Mouse (Mus musculus): ENCODE measurements around the gene Tsc1. TPM values are rescaled to one million over a fixed set of nuclear protein-coding genes. Genes with fewer than 3 reads are reported as not detected.

Gene Tsc1
- polyA plus RNA-seq, 1 experiment from 2014 or later, result 17.2 TPM

GRCm38 (mm10) chr2:28685895-28686294 is 44.9 kb downstream of the Tsc1 start:
- Histone ChIP-seq H3K9me3 (ENCODE audit: control insufficient read depth, low read length) (no peaks in the 10 kb centered on the region), H3K27ac (ENCODE audit: low read depth) (no peak overlapping the region), H3K9ac (ENCODE audit: low read length) (no peak overlapping the region), H3K4me3 (ENCODE audit: low read depth, low read length) (no peak overlapping the region), H3K4me1 (replicated peaks; ENCODE audit: control insufficient read depth, insufficient read depth, low read length) (no peaks in the 10 kb centered on the region), H3K36me3 (ENCODE audit: control insufficient read depth, insufficient read depth, low read length) (peaks cover 67% of the 10 kb centered on the region), H3K27me3 (replicated peaks; ENCODE audit: control insufficient read depth, insufficient read depth, low read length) (no peaks in the 10 kb centered on the region), H3K4me2 (ENCODE audit: low read length) (no peak overlapping the region)
- ATAC-seq (replicated peaks; ENCODE audit: low FRiP score, low TSS enrichment, low read depth) (no peak), DNase-seq (ENCODE audit: low spot score) (no peak)
- 85% methylated on average over 7 of the region's 7 CpGs for WGBS

- ATAC-seq (replicated peaks; ENCODE audit: low FRiP score, low TSS enrichment, low read depth), result no peak
- H3K9ac ChIP-seq (ENCODE audit: low read length), result no peak overlapping the region
- no peaks in the 10 kb centered on the region for H3K9me3 ChIP-seq (ENCODE audit: control insufficient read depth, low read length)
- H3K36me3 ChIP-seq (ENCODE audit: control insufficient read depth, insufficient read depth, low read length), result peaks cover 44% of the 10 kb centered on the region
- no peak overlapping the region for H3K27ac ChIP-seq (ENCODE audit: low read depth)
- no peaks in the 10 kb centered on the region for H3K27me3 ChIP-seq (replicated peaks; ENCODE audit: control insufficient read depth, insufficient read depth, low read length)
- no peak overlapping the region for H3K4me2 ChIP-seq (ENCODE audit: low read length)
- peak; percentile 58 for DNase-seq (ENCODE audit: low spot score)
- no peaks in the 10 kb centered on the region for H3K4me1 ChIP-seq (replicated peaks; ENCODE audit: control insufficient read depth, insufficient read depth, low read length)
- 42% methylated on average over 3 of the region's 3 CpGs for WGBS
- no peak overlapping the region for H3K4me3 ChIP-seq (ENCODE audit: low read depth, low read length)
Observed at GRCm38 (mm10) chr2:28688431-28688830, 47.4 kb downstream of the Tsc1 start.

DNA sequence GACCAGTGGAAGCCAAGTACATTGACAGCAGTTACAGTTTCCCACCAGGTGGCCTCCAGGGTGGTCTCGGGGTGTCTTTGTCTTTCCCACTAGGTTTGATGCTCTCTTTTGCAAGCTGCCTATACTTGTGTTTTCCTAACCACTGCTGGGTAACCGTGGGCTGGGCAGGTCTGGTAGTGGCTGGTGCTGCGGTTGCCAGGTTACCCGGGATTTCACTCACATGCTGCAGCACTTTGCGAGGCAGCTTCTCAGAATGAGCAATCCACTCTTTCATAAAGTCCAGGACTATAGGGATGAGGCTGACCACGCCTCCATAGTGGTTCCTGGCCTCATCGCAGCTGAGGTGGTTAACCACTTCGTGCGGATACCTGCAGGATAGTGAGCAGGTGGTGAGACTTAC is 51.7 kb downstream of the Tsc1 start:
- no peak for DNase-seq (ENCODE audit: low spot score)
- Histone ChIP-seq H3K4me3 (ENCODE audit: low read depth, low read length) (no peak overlapping the region), H3K4me1 (replicated peaks; ENCODE audit: control insufficient read depth, insufficient read depth, low read length) (no peaks in the 10 kb centered on the region), H3K9ac (ENCODE audit: low read length) (no peak overlapping the region), H3K36me3 (ENCODE audit: control insufficient read depth, insufficient read depth, low read length) (peaks cover 3% of the 10 kb centered on the region), H3K27me3 (replicated peaks; ENCODE audit: control insufficient read depth, insufficient read depth, low read length) (no peaks in the 10 kb centered on the region), H3K27ac (ENCODE audit: low read depth) (no peak overlapping the region), H3K4me2 (ENCODE audit: low read length) (no peak overlapping the region), H3K9me3 (ENCODE audit: control insufficient read depth, low read length) (no peaks in the 10 kb centered on the region)
- 76% methylated on average over 9 of the region's 9 CpGs for WGBS
- ATAC-seq (replicated peaks; ENCODE audit: low FRiP score, low TSS enrichment, low read depth), result no peak

DNA sequence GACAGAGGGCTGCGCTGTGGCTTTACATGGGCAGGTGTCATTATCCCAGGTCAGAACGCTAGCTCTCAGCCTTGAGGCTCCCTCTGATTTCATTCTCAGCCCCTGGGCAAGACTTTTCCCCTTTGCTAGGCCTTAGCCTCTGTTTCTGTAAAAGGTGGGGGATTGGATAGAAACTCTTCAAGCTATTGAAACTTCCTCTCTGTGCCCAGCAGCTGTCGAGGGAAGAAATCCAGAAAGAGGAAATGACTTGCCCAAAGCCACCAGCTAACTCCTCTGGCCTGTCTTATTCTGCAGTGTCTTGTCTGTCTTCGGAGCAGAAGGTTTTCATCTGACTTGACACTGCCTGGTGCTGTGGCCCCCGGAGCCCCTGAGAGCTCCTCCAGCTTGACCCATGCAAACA is 57.5 kb downstream of the Tsc1 start:
- ATAC-seq (replicated peaks; ENCODE audit: low FRiP score, low TSS enrichment, low read depth) (no peak), DNase-seq (ENCODE audit: low spot score) (no peak)
- no peak overlapping the region for H3K27ac ChIP-seq (ENCODE audit: low read depth)
- H3K27me3 ChIP-seq (replicated peaks; ENCODE audit: control insufficient read depth, insufficient read depth, low read length), result no peaks in the 10 kb centered on the region
- peaks cover 12% of the 10 kb centered on the region for H3K4me1 ChIP-seq (replicated peaks; ENCODE audit: control insufficient read depth, insufficient read depth, low read length)
- H3K36me3 ChIP-seq (ENCODE audit: control insufficient read depth, insufficient read depth, low read length), result no peaks in the 10 kb centered on the region
- no peak overlapping the region for H3K4me3 ChIP-seq (ENCODE audit: low read depth, low read length)
- no peaks in the 10 kb centered on the region for H3K9me3 ChIP-seq (ENCODE audit: control insufficient read depth, low read length)
- no peak overlapping the region for H3K4me2 ChIP-seq (ENCODE audit: low read length)
- 77% methylated on average over 5 of the region's 5 CpGs for WGBS
- H3K9ac ChIP-seq (ENCODE audit: low read length), result no peak overlapping the region

DNA sequence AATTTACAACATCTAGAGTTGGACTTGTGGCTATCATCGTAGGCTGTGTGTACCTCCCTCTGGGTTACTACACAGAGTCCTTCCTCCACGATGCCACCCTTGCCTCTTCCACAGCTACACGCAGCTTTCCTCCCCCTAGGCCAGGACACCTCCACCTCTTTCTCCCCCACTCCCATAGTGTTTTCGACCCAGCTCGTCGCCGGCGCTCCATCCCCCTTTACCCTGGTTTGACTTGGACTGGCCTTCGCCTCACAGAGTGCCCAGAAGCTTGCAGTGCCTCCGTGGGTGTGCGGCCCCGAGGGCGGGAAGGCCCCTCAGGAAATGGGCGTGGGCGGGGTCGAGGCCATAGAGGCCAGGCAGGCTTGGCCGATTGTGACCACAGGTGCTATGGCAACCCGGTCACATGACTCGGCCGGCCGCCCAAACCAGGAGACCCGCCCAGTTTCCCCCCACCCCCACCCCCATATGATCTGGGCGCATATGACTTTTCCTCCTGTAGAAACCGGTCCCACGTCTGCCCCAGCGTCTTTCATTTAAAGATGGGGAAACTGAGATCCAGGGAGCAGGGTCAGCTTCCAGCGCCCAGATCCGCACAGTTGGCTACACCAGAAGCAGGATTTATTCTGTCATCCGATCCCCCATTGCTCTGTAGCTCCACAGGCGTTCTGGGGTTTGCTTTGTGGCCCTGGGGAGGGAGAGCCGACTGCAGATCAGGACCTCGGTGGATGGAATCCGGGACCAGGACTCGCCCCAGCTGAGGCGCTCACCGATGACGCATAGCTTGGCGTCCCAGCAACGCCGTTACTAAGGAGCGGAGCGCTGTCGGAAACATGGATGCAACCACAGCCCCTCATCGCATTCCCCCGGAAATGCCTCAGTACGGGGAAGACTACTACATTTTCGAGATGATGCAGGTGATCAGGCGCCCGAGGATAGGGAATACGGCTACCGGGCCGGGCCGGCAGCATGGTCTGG is 58.6 kb downstream of the Tsc1 start, which contains the start of the genes Spaca9 and Ak8:
Gene Spaca9 (minus strand): TSS at position 367 of the 975 bp plus-strand sequence.
Gene Ak8 (plus strand): TSS at position 804 of the 975 bp plus-strand sequence.
- Histone ChIP-seq H3K4me1 (replicated peaks; ENCODE audit: control insufficient read depth, insufficient read depth, low read length) (peaks cover 12% of the 10 kb centered on the region), H3K4me2 (ENCODE audit: low read length) (peak within 1 kb of the TSS; percentile 96), H3K4me3 (ENCODE audit: low read depth, low read length) (peak within 1 kb of the TSS; percentile 61), H3K36me3 (ENCODE audit: control insufficient read depth, insufficient read depth, low read length) (no peaks in the 10 kb centered on the region), H3K9ac (ENCODE audit: low read length) (peak within 1 kb of the TSS; percentile 59), H3K9me3 (ENCODE audit: control insufficient read depth, low read length) (no peaks in the 10 kb centered on the region), H3K27me3 (replicated peaks; ENCODE audit: control insufficient read depth, insufficient read depth, low read length) (no peaks in the 10 kb centered on the region), H3K27ac (ENCODE audit: low read depth) (0 out of 2 replicates have a peak within 1 kb of the TSS, but pooled peaks have one; percentile 11)
- under 1% methylated on average over 53 of the region's 53 CpGs for WGBS
- ATAC-seq (replicated peaks; ENCODE audit: low FRiP score, low TSS enrichment, low read depth) (peak; percentile 85), DNase-seq (ENCODE audit: low spot score) (peak; percentile 96)

GRCm38 (mm10) chr2:28701646-28702262 is 60.7 kb downstream of the Tsc1 start:
- H3K4me3 ChIP-seq (ENCODE audit: low read depth, low read length), result no peak overlapping the region
- WGBS, result 68% methylated on average over 8 of the region's 8 CpGs
- DNase-seq (ENCODE audit: low spot score), result no peak
- no peak overlapping the region for H3K27ac ChIP-seq (ENCODE audit: low read depth)
- peaks cover 12% of the 10 kb centered on the region for H3K4me1 ChIP-seq (replicated peaks; ENCODE audit: control insufficient read depth, insufficient read depth, low read length)
- no peaks in the 10 kb centered on the region for H3K36me3 ChIP-seq (ENCODE audit: control insufficient read depth, insufficient read depth, low read length)
- no peak for ATAC-seq (replicated peaks; ENCODE audit: low FRiP score, low TSS enrichment, low read depth)
- no peak overlapping the region for H3K4me2 ChIP-seq (ENCODE audit: low read length)
- no peak overlapping the region for H3K9ac ChIP-seq (ENCODE audit: low read length)
- H3K9me3 ChIP-seq (ENCODE audit: control insufficient read depth, low read length), result no peaks in the 10 kb centered on the region
- H3K27me3 ChIP-seq (replicated peaks; ENCODE audit: control insufficient read depth, insufficient read depth, low read length), result no peaks in the 10 kb centered on the region

DNA sequence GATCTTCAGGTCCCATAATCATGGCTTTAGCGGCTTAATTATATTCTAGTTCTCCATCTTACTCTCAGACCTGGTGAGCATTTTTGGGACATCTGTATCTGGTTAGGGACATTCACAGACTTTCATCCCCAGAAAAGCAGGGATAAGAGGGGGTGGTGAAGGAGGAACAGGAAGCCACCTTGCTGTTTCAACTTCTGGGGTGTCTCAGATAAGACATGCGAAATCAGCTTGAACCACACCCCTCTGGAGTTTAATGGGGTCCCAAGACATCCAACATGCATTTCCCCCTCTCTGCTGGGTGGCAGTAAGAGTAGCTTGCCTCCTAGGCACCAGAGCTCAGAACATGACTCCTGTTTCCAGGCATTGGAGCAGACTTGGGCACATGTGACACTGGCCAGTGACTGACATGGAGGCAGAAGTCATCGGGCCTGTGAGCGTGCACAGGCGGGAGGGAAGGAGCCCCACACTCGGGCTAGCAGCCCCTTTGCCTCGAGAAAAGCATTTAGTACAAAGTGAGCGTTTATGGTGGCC is 65.1 kb downstream of the Tsc1 start:
- no peaks in the 10 kb centered on the region for H3K4me1 ChIP-seq (replicated peaks; ENCODE audit: control insufficient read depth, insufficient read depth, low read length)
- no peak overlapping the region for H3K9ac ChIP-seq (ENCODE audit: low read length)
- no peak for DNase-seq (ENCODE audit: low spot score)
- H3K27ac ChIP-seq (ENCODE audit: low read depth), result no peak overlapping the region
- no peaks in the 10 kb centered on the region for H3K9me3 ChIP-seq (ENCODE audit: control insufficient read depth, low read length)
- H3K36me3 ChIP-seq (ENCODE audit: control insufficient read depth, insufficient read depth, low read length), result no peaks in the 10 kb centered on the region
- ATAC-seq (replicated peaks; ENCODE audit: low FRiP score, low TSS enrichment, low read depth), result no peak
- no peak overlapping the region for H3K4me3 ChIP-seq (ENCODE audit: low read depth, low read length)
- no peaks in the 10 kb centered on the region for H3K27me3 ChIP-seq (replicated peaks; ENCODE audit: control insufficient read depth, insufficient read depth, low read length)
- 65% methylated on average over 8 of the region's 8 CpGs for whole genome bisulfite sequencing
- H3K4me2 ChIP-seq (ENCODE audit: low read length), result no peak overlapping the region

GRCm38 (mm10) chr2:28706787-28707186 is 65.8 kb downstream of the Tsc1 start:
- H3K4me2 ChIP-seq (ENCODE audit: low read length), result no peak overlapping the region
- no peak overlapping the region for H3K4me3 ChIP-seq (ENCODE audit: low read depth, low read length)
- 33% methylated on average over 6 of the region's 6 CpGs for WGBS

More at GRCm38 (mm10) chr2:28706787-28707186, 65.8 kb downstream of the Tsc1 start:
- H3K27ac ChIP-seq (ENCODE audit: low read depth), result no peak overlapping the region
- DNase-seq (ENCODE audit: low spot score), result no peak
- no peaks in the 10 kb centered on the region for H3K27me3 ChIP-seq (replicated peaks; ENCODE audit: control insufficient read depth, insufficient read depth, low read length)
- no peaks in the 10 kb centered on the region for H3K4me1 ChIP-seq (replicated peaks; ENCODE audit: control insufficient read depth, insufficient read depth, low read length)
- no peak overlapping the region for H3K9ac ChIP-seq (ENCODE audit: low read length)
- H3K36me3 ChIP-seq (ENCODE audit: control insufficient read depth, insufficient read depth, low read length), result no peaks in the 10 kb centered on the region
- no peaks in the 10 kb centered on the region for H3K9me3 ChIP-seq (ENCODE audit: control insufficient read depth, low read length)
- no peak for ATAC-seq (replicated peaks; ENCODE audit: low FRiP score, low TSS enrichment, low read depth)
